ENCODE assay signal across 8 mouse cellular contexts in genomic region chr17:30658152-30658544, GRCm38 (mm10). TPM values are rescaled to one million over a fixed set of nuclear protein-coding genes. Genes with fewer than 3 reads are reported as not detected.
DNase-seq lines count a peak whose midpoint lies in the region; ATAC-seq and TF ChIP-seq lines count a peak whose summit lies in the region.

No protein-coding gene starts in this region.

- peak; percentile 69 for DNase-seq in CD4-positive, CD25-positive, alpha-beta regulatory T cell, adult 2 months (ENCODE audit: low read depth, low spot score)
- DNase-seq in kidney, postnatal 10 days = peak; percentile 85
- peak; percentile 77 for DNase-seq in liver, adult 2 months (ENCODE audit: extremely low read depth, low read depth, low spot score)
- peak; percentile 69 for DNase-seq in naive thymus-derived CD4-positive, alpha-beta T cell, adult 2 months (ENCODE audit: low read depth)

- H3K4me1 ChIP-seq in embryonic facial prominence, embryonic 15.5 days = no peaks in the 10 kb centered on the region
- no peaks in the 10 kb centered on the region; a peak in 1 of 4 replicates for H3K4me1 ChIP-seq in heart, embryonic 14.5 days (ENCODE audit: control insufficient read depth in 2 of 2, insufficient read depth in 2 of 2, low read length in 2 of 2)
- H3K4me1 ChIP-seq in liver, adult 2 months (ENCODE audit: control insufficient read depth, insufficient read depth, low read length) = peaks cover 12% of the 10 kb centered on the region
- no peaks in the 10 kb centered on the region for H3K4me1 ChIP-seq in stomach, embryonic 16.5 days (ENCODE audit: control insufficient read depth, insufficient read depth, low read length)

- H3K9me3 ChIP-seq in embryonic facial prominence, embryonic 15.5 days (replicated peaks) = no peaks in the 10 kb centered on the region
- no peaks in the 10 kb centered on the region for H3K9me3 ChIP-seq in heart, embryonic 14.5 days (ENCODE audit: control insufficient read depth, low read length)
- no peaks in the 10 kb centered on the region for H3K9me3 ChIP-seq in stomach, embryonic 16.5 days (replicated peaks; ENCODE audit: control insufficient read depth, low read length)

- peak overlapping the region; percentile 51 for H3K4me2 ChIP-seq in embryonic facial prominence, embryonic 15.5 days (replicated peaks)
- H3K4me2 ChIP-seq in heart, embryonic 14.5 days (ENCODE audit: low read length) = peak overlapping the region; percentile 66
- H3K4me2 ChIP-seq in stomach, embryonic 16.5 days (ENCODE audit: low read depth, low read length) = peak overlapping the region; percentile 60

- no peaks in the 10 kb centered on the region for H3K79me2 ChIP-seq in liver, adult 2 months (ENCODE audit: control insufficient read depth, insufficient read depth, low read length)

- WGBS in embryonic facial prominence, embryonic 15.5 days = 13% methylated on average over 13 of the region's 13 CpGs
- WGBS in heart, embryonic 14.5 days = 17% methylated on average over 13 of the region's 13 CpGs
- 10% methylated on average over 13 of the region's 13 CpGs for WGBS in liver, adult 2 months
- WGBS in stomach, embryonic 16.5 days = 8% methylated on average over 13 of the region's 13 CpGs

- TF ChIP-seq POLR2A in liver, adult 2 months (IDR thresholded peaks at IDR 0.05; ENCODE audit: extremely low read depth, insufficient read depth, low read length) = no peak

- peak overlapping the region; percentile 49 for H3K27ac ChIP-seq in embryonic facial prominence, embryonic 15.5 days (replicated peaks)
- H3K27ac ChIP-seq in heart, embryonic 14.5 days (replicated peaks in 1 of 2; ENCODE audit: control insufficient read depth in 1 of 2, insufficient read depth in 1 of 2, low read depth in 2 of 2, low read length in 2 of 2) = peak overlapping the region; percentile 14 to 45
- H3K27ac ChIP-seq in liver, adult 2 months (replicated peaks; ENCODE audit: insufficient read depth, low read depth, low read length) = peak overlapping the region; percentile 70
- H3K27ac ChIP-seq in stomach, embryonic 16.5 days (ENCODE audit: low read length) = peak overlapping the region; percentile 84

- no peaks in the 10 kb centered on the region for H3K27me3 ChIP-seq in embryonic facial prominence, embryonic 15.5 days
- H3K27me3 ChIP-seq in heart, embryonic 14.5 days (ENCODE audit: control insufficient read depth, insufficient read depth, low read length) = no peaks in the 10 kb centered on the region
- no peaks in the 10 kb centered on the region for H3K27me3 ChIP-seq in liver, adult 2 months (ENCODE audit: control insufficient read depth, insufficient read depth, low read length)
- no peaks in the 10 kb centered on the region for H3K27me3 ChIP-seq in stomach, embryonic 16.5 days (ENCODE audit: control insufficient read depth, insufficient read depth, low read length)

- no peak for ATAC-seq in CD4-positive, CD25-positive, alpha-beta regulatory T cell, adult 4 months
- peak; percentile 67 for ATAC-seq in embryonic facial prominence, embryonic 15.5 days (ENCODE audit: insufficient number of reproducible peaks, low FRiP score, low TSS enrichment, low read depth)
- ATAC-seq in heart, embryonic 14.5 days (ENCODE audit: insufficient number of reproducible peaks, insufficient read depth, low FRiP score, low read depth) = peak; percentile 39; the same call in 1 of the 2 replicates
- peak; percentile 90 for ATAC-seq in stomach, embryonic 16.5 days (ENCODE audit: insufficient read depth, low FRiP score)

- no peak for TF ChIP-seq CTCF in liver, adult 2 months (IDR thresholded peaks at IDR 0.05; ENCODE audit: low read depth, low read length)

- peak overlapping the region; percentile 44 for H3K4me3 ChIP-seq in embryonic facial prominence, embryonic 15.5 days (replicated peaks)
- peak overlapping the region; percentile 42 to 43 for H3K4me3 ChIP-seq in heart, embryonic 14.5 days (ENCODE audit: control insufficient read depth in 1 of 2, insufficient read depth in 1 of 2, low read depth in 1 of 2, low read length in 2 of 2)
- H3K4me3 ChIP-seq in liver, adult 2 months (ENCODE audit: insufficient read depth, low read depth, low read length) = peak overlapping the region; percentile 44
- peak overlapping the region; percentile 45 for H3K4me3 ChIP-seq in stomach, embryonic 16.5 days (replicated peaks; ENCODE audit: low read length)

- 0 out of 2 replicates have a peak overlapping the region, but pooled peaks have one; percentile 10 for H3K9ac ChIP-seq in embryonic facial prominence, embryonic 15.5 days
- H3K9ac ChIP-seq in heart, embryonic 14.5 days (ENCODE audit: low read length) = peak overlapping the region; percentile 67
- H3K9ac ChIP-seq in liver, adult 2 months (ENCODE audit: low read depth, low read length) = peak overlapping the region; percentile 43; the same call in 1 of the 2 replicates
- H3K9ac ChIP-seq in stomach, embryonic 16.5 days (ENCODE audit: low read length) = peak overlapping the region; percentile 66

- H3K36me3 ChIP-seq in embryonic facial prominence, embryonic 15.5 days = no peaks in the 10 kb centered on the region
- no peaks in the 10 kb centered on the region for H3K36me3 ChIP-seq in heart, embryonic 14.5 days (ENCODE audit: control insufficient read depth, insufficient read depth, low read length)
- no peaks in the 10 kb centered on the region for H3K36me3 ChIP-seq in liver, adult 2 months (ENCODE audit: control insufficient read depth, insufficient read depth, low read length)
- H3K36me3 ChIP-seq in stomach, embryonic 16.5 days (ENCODE audit: control insufficient read depth, insufficient read depth, low read length) = no peaks in the 10 kb centered on the region

RNA-seq across cellular contexts. Expression of gene Glo1, which starts 31.5 kb away (rescaled TPM):
- polyA plus RNA-seq in CD4-positive, CD25-positive, alpha-beta regulatory T cell, adult 4 months (2017; shearing (Covaris generic)) = 100 to 1,000 TPM; 131 to 137 TPM
- polyA plus RNA-seq in embryonic facial prominence, embryonic 15.5 days (2015; fragmentation: Nextera tagmentation; extraction: Ambion mirVana) = 184 and 188 TPM in 2 replicates
- 222 and 225 TPM in 2 replicates for polyA plus RNA-seq in heart, embryonic 14.5 days (2014; fragmentation: Nextera tagmentation; extraction: Ambion mirVana)
- 384 and 388 TPM in 2 replicates for total RNA-seq in liver, adult 2 months (2014; rRNA removed)
- polyA plus RNA-seq in liver, adult 2 months (2012; rRNA removed) = 229 and 239 TPM in 2 replicates
- 212 and 224 TPM in 2 replicates for polyA plus RNA-seq in stomach, embryonic 16.5 days (2015; fragmentation: Nextera tagmentation; extraction: Ambion mirVana)

RNA-seq across cellular contexts. Expression of gene Dnah8, which starts 34.0 kb away (rescaled TPM):
- polyA plus RNA-seq in CD4-positive, CD25-positive, alpha-beta regulatory T cell, adult 4 months (2017; shearing (Covaris generic)) = 10 to 100 TPM; 22.6 to 23.4 TPM
- polyA plus RNA-seq in embryonic facial prominence, embryonic 15.5 days (2015; fragmentation: Nextera tagmentation; extraction: Ambion mirVana) = 4.5 and 5.0 TPM in 2 replicates
- 2.4 TPM in 2 replicates for polyA plus RNA-seq in heart, embryonic 14.5 days (2014; fragmentation: Nextera tagmentation; extraction: Ambion mirVana)
- total RNA-seq in liver, adult 2 months (2014; rRNA removed) = 0.13 and 0.18 TPM in 2 replicates
- polyA plus RNA-seq in liver, adult 2 months (2012; rRNA removed) = 0.15 and 0.20 TPM in 2 replicates
- 1.0 and 1.7 TPM in 2 replicates for polyA plus RNA-seq in stomach, embryonic 16.5 days (2015; fragmentation: Nextera tagmentation; extraction: Ambion mirVana)

Comparison
In these comparisons a context has a peak if more than half of its experiments do, and no peak if none do; other contexts are left out.
1. H3K27ac ChIP-seq: peak in every context shown above with its lines; median percentile 84 in stomach, embryonic 16.5 days; 70 in liver, adult 2 months; 49 in embryonic facial prominence, embryonic 15.5 days; 30 in heart, embryonic 14.5 days.
2. H3K9ac ChIP-seq: peak in every context shown above with its lines; median percentile 67 in heart, embryonic 14.5 days; 66 in stomach, embryonic 16.5 days; 43 in liver, adult 2 months; 10 in embryonic facial prominence, embryonic 15.5 days.